Mouse (Mus musculus): Measurements from ENCODE around the gene Nacad.

- TF ChIP-seq CTCF (conservative IDR thresholded peaks at IDR 0.05; ENCODE audit: low read length) (peak; percentile 92), POU5F1 (IDR thresholded peaks at IDR 0.05; ENCODE audit: borderline replicate concordance, low read length) (no peak)
Measured at GRCm38 (mm10) chr11:6628568-6628967, 22.7 kb upstream of the Nacad start.
